Mouse (Mus musculus) retina, postnatal 1 day (tissue): ENCODE results near the gene Spsb3.

Source experiments
- DNase-seq: peaks from one replicate; pipeline ENCODE4 v3.0.0-alpha.2; 2012

Gene Spsb3

GRCm38 (mm10) chr17:24886134-24886931 lies at the start of gene Spsb3, which contains the start of gene Nubp2:
TSS of gene Spsb3 (plus strand) at chr17:24886643.
TSS of gene Nubp2 (minus strand) at chr17:24886349.
- peak; percentile 100 for DNase-seq

GRCm38 (mm10) chr17:24839842-24840241 lies 46.6 kb upstream of the Spsb3 start, which contains the start of gene Hagh:
TSS of gene Hagh (plus strand) at chr17:24840143.
- no peak for DNase-seq

- DNase-seq = no peak
These were observed 46.1 kb upstream of the Spsb3 start for GRCm38 (mm10) chr17:24840341-24840740.

- peak; percentile 3 for DNase-seq
These were observed 45.3 kb upstream of the Spsb3 start for GRCm38 (mm10) chr17:24841133-24841532.

- DNase-seq = no peak
These were observed 43.8 kb upstream of the Spsb3 start for GRCm38 (mm10) chr17:24842631-24843030.

- DNase-seq = no peak
These were observed 41.9 kb upstream of the Spsb3 start for GRCm38 (mm10) chr17:24844525-24844924.

GRCm38 (mm10) chr17:24847386-24847785 lies 39.1 kb upstream of the Spsb3 start:
- no peak for DNase-seq

GRCm38 (mm10) chr17:24848600-24849031 lies 37.8 kb upstream of the Spsb3 start:
- DNase-seq = no peak

- no peak for DNase-seq
These were observed 36.7 kb upstream of the Spsb3 start for GRCm38 (mm10) chr17:24849733-24850064.

- DNase-seq = peak; percentile 100
These were observed 36.2 kb upstream of the Spsb3 start, which contains the start of gene Fahd1 for GRCm38 (mm10) chr17:24850065-24850772. TSS of gene Fahd1 (minus strand) at chr17:24850364.

GRCm38 (mm10) chr17:24850773-24851127 lies 35.7 kb upstream of the Spsb3 start:
- DNase-seq = no peak

- no peak for DNase-seq
These were observed 34.9 kb upstream of the Spsb3 start for GRCm38 (mm10) chr17:24851381-24852125.

- DNase-seq = no peak
These were observed 30.5 kb upstream of the Spsb3 start for GRCm38 (mm10) chr17:24855838-24856464.

GRCm38 (mm10) chr17:24856589-24856988 lies 29.9 kb upstream of the Spsb3 start:
- no peak for DNase-seq

- no peak for DNase-seq
These were observed 28.5 kb upstream of the Spsb3 start for GRCm38 (mm10) chr17:24857831-24858470.

GRCm38 (mm10) chr17:24858967-24859366 lies 27.5 kb upstream of the Spsb3 start:
- no peak for DNase-seq

- DNase-seq = no peak
These were observed 26.4 kb upstream of the Spsb3 start for GRCm38 (mm10) chr17:24860076-24860475.

- no peak for DNase-seq
These were observed 24.7 kb upstream of the Spsb3 start for GRCm38 (mm10) chr17:24861785-24862184.

GRCm38 (mm10) chr17:24865776-24866175 lies 20.7 kb upstream of the Spsb3 start, which contains the start of gene Igfals:
TSS of gene Igfals (plus strand) at chr17:24865997.
- DNase-seq = no peak

GRCm38 (mm10) chr17:24867914-24868313 lies 18.5 kb upstream of the Spsb3 start:
- no peak for DNase-seq

GRCm38 (mm10) chr17:24873695-24874404 lies 12.6 kb upstream of the Spsb3 start:
- no peak for DNase-seq

- DNase-seq = no peak
These were observed 12.1 kb upstream of the Spsb3 start for GRCm38 (mm10) chr17:24874405-24874745.
